Mouse (Mus musculus) lung, adult 18-20 months (tissue): Measurements from ENCODE around the gene Sorl1.

Experiments
- DNase-seq, 2 experiments: peaks; one replicate each; pipeline ENCODE4 v3.0.0; 2022; ENCODE audit warnings: mixed read lengths in 2 of 2

The Sorl1 gene

GRCm38 (mm10) chr9:42048542-42048941, 75.6 kb downstream of the Sorl1 start:
- no peak for DNase-seq

- DNase-seq: no peak
Observed at GRCm38 (mm10) chr9:42047786-42048185, 76.3 kb downstream of the Sorl1 start.

GRCm38 (mm10) chr9:42046248-42046647, 77.8 kb downstream of the Sorl1 start:
- DNase-seq: no peak

GRCm38 (mm10) chr9:42044651-42045050, 79.4 kb downstream of the Sorl1 start:
- no peak for DNase-seq

- no peak for DNase-seq
Observed at GRCm38 (mm10) chr9:42043934-42044333, 80.2 kb downstream of the Sorl1 start.

GRCm38 (mm10) chr9:42039000-42039992, 84.8 kb downstream of the Sorl1 start:
- DNase-seq: peak; percentile 30 to 47

- DNase-seq: peak in 1 of 2 experiments; percentile 32
Observed at GRCm38 (mm10) chr9:42036885-42037284, 87.2 kb downstream of the Sorl1 start.

- DNase-seq: peak; percentile 45 to 48
Observed at GRCm38 (mm10) chr9:42035995-42036394, 88.1 kb downstream of the Sorl1 start.

GRCm38 (mm10) chr9:42035213-42035765, 88.8 kb downstream of the Sorl1 start:
- DNase-seq: no peak

GRCm38 (mm10) chr9:42034116-42034520, 90.0 kb downstream of the Sorl1 start:
- DNase-seq: no peak

GRCm38 (mm10) chr9:42033291-42034115, 90.6 kb downstream of the Sorl1 start:
- no peak for DNase-seq

- no peak for DNase-seq
Observed at GRCm38 (mm10) chr9:42032419-42032818, 91.7 kb downstream of the Sorl1 start.

- DNase-seq: peak; percentile 32 to 57
Observed at GRCm38 (mm10) chr9:42028807-42029206, 95.3 kb downstream of the Sorl1 start.

- DNase-seq: no peak
Observed at GRCm38 (mm10) chr9:42024257-42024656, 99.8 kb downstream of the Sorl1 start.

GRCm38 (mm10) chr9:42023383-42023782, 100.7 kb downstream of the Sorl1 start:
- no peak for DNase-seq

- DNase-seq: no peak
Observed at GRCm38 (mm10) chr9:42022318-42022717, 101.8 kb downstream of the Sorl1 start.

GRCm38 (mm10) chr9:42019308-42020031, 104.6 kb downstream of the Sorl1 start:
- no peak for DNase-seq

GRCm38 (mm10) chr9:42008501-42008900, 115.6 kb downstream of the Sorl1 start:
- no peak for DNase-seq

GRCm38 (mm10) chr9:42005101-42005500, 119.0 kb downstream of the Sorl1 start:
- no peak for DNase-seq

- DNase-seq: no peak
Observed at GRCm38 (mm10) chr9:42004140-42004539, 120.0 kb downstream of the Sorl1 start.

- peak; percentile 18 to 36 for DNase-seq
Observed at GRCm38 (mm10) chr9:41999498-42000473, 124.3 kb downstream of the Sorl1 start.
